Mouse (Mus musculus) heart, embryonic 16.5 days (tissue): ENCODE data around the gene Eri3. TPM values are rescaled to one million over a fixed set of nuclear protein-coding genes. Genes with fewer than 3 reads are reported as not detected.

Source experiments
- ATAC-seq: fragments of 200-750 bp; cut with Nextera tagmentation; replicated peaks from 2 replicates; pipeline ENCODE4 v1.8.0; 2017; ENCODE audit warnings: moderate number of reproducible peaks; ENCODE audit not compliant: insufficient read depth, low FRiP score; ENCODE audit errors: extremely low read depth
- H3K27ac ChIP-seq: fragments of 300-500 bp; sonication (generic); 2 replicates; pipeline ENCODE4 v1.5.1; 2014; ENCODE audit warnings: mild to moderate bottlenecking, low read length, control low read depth, moderate library complexity
- H3K27me3 ChIP-seq: fragments of 300-500 bp; sonication (generic); 2 replicates; pipeline ENCODE4 v1.6.1; 2014; ENCODE audit warnings: low read length, mixed read lengths; ENCODE audit not compliant: control insufficient read depth, insufficient read depth
- H3K36me3 ChIP-seq: fragments of 300-500 bp; sonication (generic); 2 replicates; pipeline ENCODE4 v1.6.1; 2014; ENCODE audit not compliant: control insufficient read depth, insufficient read depth
- H3K4me1 ChIP-seq: fragments of 300-500 bp; sonication (generic); 2 replicates; pipeline ENCODE4 v1.6.1; 2014; ENCODE audit warnings: low read length, mixed read lengths; ENCODE audit not compliant: control insufficient read depth, insufficient read depth
- H3K4me2 ChIP-seq: fragments of 300-500 bp; sonication (generic); 2 replicates; pipeline ENCODE4 v1.6.1; 2014; ENCODE audit warnings: low read depth, mild to moderate bottlenecking, control low read depth, low read length
- H3K4me3 ChIP-seq: fragments of 300-500 bp; sonication (generic); 2 replicates; pipeline ENCODE4 v1.5.1; 2014; ENCODE audit warnings: mild to moderate bottlenecking, control low read depth, low read length
- H3K9ac ChIP-seq: fragments of 300-500 bp; sonication (generic); 2 replicates; pipeline ENCODE4 v1.6.1; 2014; ENCODE audit warnings: low read length, control low read depth
- H3K9me3 ChIP-seq: fragments of 300-500 bp; sonication (generic); replicated peaks from 2 replicates; pipeline ENCODE4 v1.6.1; 2016; ENCODE audit warnings: low read length; ENCODE audit not compliant: control insufficient read depth
- WGBS: fragments of 180-500 bp; shearing (Covaris S2); extraction: QIAGEN DNeasy Blood & Tissue Kit; methylation state at CpG from one replicate; pipeline ENCODE4 v1.1.7; 2014; 5-methylcytosine and 5-hydroxymethylcytosine counted together
- polyA plus RNA-seq: library from polyadenylated mRNA; unstranded; fragments of >200 nt; fragmentation: Nextera tagmentation; extraction: Ambion mirVana; gene quantifications from 2 replicates; pipeline ENCODE4 v1.2.1, GENCODE M21; 2015

Eri3 gene
- polyA plus RNA-seq, result 93.5 and 94.5 TPM in 2 replicates

- under 1% methylated on average over 53 of the region's 53 CpGs for WGBS
- H3K9ac ChIP-seq, result peak within 1 kb of the TSS; percentile 90
- peak within 1 kb of the TSS; percentile 56 for H3K27ac ChIP-seq
- H3K4me3 ChIP-seq, result peak within 1 kb of the TSS; percentile 92
- peak; percentile 99 for ATAC-seq
- no peaks in the 10 kb centered on the region for H3K36me3 ChIP-seq
- H3K9me3 ChIP-seq, result no peaks in the 10 kb centered on the region
- H3K4me1 ChIP-seq, result peaks cover 13% of the 10 kb centered on the region
- peak within 1 kb of the TSS; percentile 90 for H3K4me2 ChIP-seq
- H3K27me3 ChIP-seq, result no peaks in the 10 kb centered on the region
Measured at GRCm38 (mm10) chr4:117550140-117550851, at the start of gene Eri3. Gene Eri3 (plus strand): TSS chr4:117550365.

- Histone ChIP-seq H3K4me2 (no peak overlapping the region), H3K4me1 (no peaks in the 10 kb centered on the region), H3K36me3 (no peaks in the 10 kb centered on the region), H3K27me3 (no peaks in the 10 kb centered on the region), H3K4me3 (no peak overlapping the region), H3K9me3 (no peaks in the 10 kb centered on the region), H3K9ac (no peak overlapping the region), H3K27ac (no peak overlapping the region)
- ATAC-seq, result no peak
- 88% methylated on average over 4 of the region's 4 CpGs for WGBS
Measured at GRCm38 (mm10) chr4:117518246-117518645, 31.9 kb upstream of the Eri3 start.

GRCm38 (mm10) chr4:117521350-117521749, 28.8 kb upstream of the Eri3 start:
- no peak overlapping the region for H3K27ac ChIP-seq
- no peak for ATAC-seq
- H3K36me3 ChIP-seq, result no peaks in the 10 kb centered on the region
- 57% methylated on average over 2 of the region's 2 CpGs for WGBS
- H3K27me3 ChIP-seq, result no peaks in the 10 kb centered on the region; the same call in 1 of the 2 replicates
- H3K4me2 ChIP-seq, result no peak overlapping the region
- no peak overlapping the region for H3K4me3 ChIP-seq
- H3K4me1 ChIP-seq, result no peaks in the 10 kb centered on the region
- no peak overlapping the region for H3K9ac ChIP-seq
- H3K9me3 ChIP-seq, result no peaks in the 10 kb centered on the region

GRCm38 (mm10) chr4:117525990-117526389, 24.2 kb upstream of the Eri3 start:
- no peak for ATAC-seq
- no peaks in the 10 kb centered on the region for H3K36me3 ChIP-seq
- H3K4me2 ChIP-seq, result no peak overlapping the region
- no peak overlapping the region for H3K9ac ChIP-seq
- no peak overlapping the region for H3K4me3 ChIP-seq
- H3K4me1 ChIP-seq, result no peaks in the 10 kb centered on the region
- H3K27ac ChIP-seq, result no peak overlapping the region
- H3K27me3 ChIP-seq, result peaks cover 2% of the 10 kb centered on the region; the same call in 1 of the 2 replicates
- no peaks in the 10 kb centered on the region for H3K9me3 ChIP-seq
- WGBS, result 84% methylated on average over 5 of the region's 5 CpGs

GRCm38 (mm10) chr4:117527116-117527899, 22.9 kb upstream of the Eri3 start:
- Histone ChIP-seq H3K4me1 (no peaks in the 10 kb centered on the region), H3K27me3 (peaks cover 2% of the 10 kb centered on the region; the same call in 1 of the 2 replicates), H3K9ac (no peak overlapping the region), H3K9me3 (no peaks in the 10 kb centered on the region), H3K4me2 (no peak overlapping the region), H3K36me3 (no peaks in the 10 kb centered on the region), H3K27ac (no peak overlapping the region), H3K4me3 (no peak overlapping the region)
- ATAC-seq, result no peak
- 64% methylated on average over 9 of the region's 9 CpGs for WGBS

GRCm38 (mm10) chr4:117527952-117528351, 22.2 kb upstream of the Eri3 start:
- H3K9ac ChIP-seq, result no peak overlapping the region
- H3K4me2 ChIP-seq, result no peak overlapping the region
- H3K27me3 ChIP-seq, result peaks cover 2% of the 10 kb centered on the region; the same call in 1 of the 2 replicates
- no peak for ATAC-seq
- 4% methylated on average over 1 of the region's 1 CpGs for WGBS
- no peaks in the 10 kb centered on the region for H3K9me3 ChIP-seq
- no peaks in the 10 kb centered on the region for H3K4me1 ChIP-seq
- H3K4me3 ChIP-seq, result no peak overlapping the region
- H3K36me3 ChIP-seq, result no peaks in the 10 kb centered on the region
- H3K27ac ChIP-seq, result no peak overlapping the region

- H3K9me3 ChIP-seq, result no peaks in the 10 kb centered on the region
- H3K9ac ChIP-seq, result no peak overlapping the region
- 75% methylated on average over 4 of the region's 4 CpGs for WGBS
- no peak overlapping the region for H3K27ac ChIP-seq
- no peaks in the 10 kb centered on the region for H3K4me1 ChIP-seq
- no peak overlapping the region for H3K4me2 ChIP-seq
- H3K36me3 ChIP-seq, result no peaks in the 10 kb centered on the region
- no peak for ATAC-seq
- H3K27me3 ChIP-seq, result peaks cover 2% of the 10 kb centered on the region; the same call in 1 of the 2 replicates
- H3K4me3 ChIP-seq, result no peak overlapping the region
Measured at GRCm38 (mm10) chr4:117529843-117530242, 20.3 kb upstream of the Eri3 start.

GRCm38 (mm10) chr4:117535496-117536200, 14.5 kb upstream of the Eri3 start:
- Histone ChIP-seq H3K27me3 (no peaks in the 10 kb centered on the region), H3K4me1 (no peaks in the 10 kb centered on the region), H3K9ac (no peak overlapping the region), H3K4me2 (no peak overlapping the region), H3K9me3 (no peaks in the 10 kb centered on the region), H3K4me3 (no peak overlapping the region), H3K27ac (no peak overlapping the region), H3K36me3 (no peaks in the 10 kb centered on the region)
- WGBS, result 68% methylated on average over 9 of the region's 9 CpGs
- ATAC-seq, result no peak
